Mouse (Mus musculus) spleen, embryonic (tissue): Measurements from ENCODE around the gene Vwa3a.

Experiments used
- CTCF ChIA-PET: fragments of 350-600 bp; sonication (Branson Sonifier 250); formaldehyde crosslinking; loops from one replicate; lab custom pipeline; 2022; lab: Charles Lee

Gene Vwa3a

DNA sequence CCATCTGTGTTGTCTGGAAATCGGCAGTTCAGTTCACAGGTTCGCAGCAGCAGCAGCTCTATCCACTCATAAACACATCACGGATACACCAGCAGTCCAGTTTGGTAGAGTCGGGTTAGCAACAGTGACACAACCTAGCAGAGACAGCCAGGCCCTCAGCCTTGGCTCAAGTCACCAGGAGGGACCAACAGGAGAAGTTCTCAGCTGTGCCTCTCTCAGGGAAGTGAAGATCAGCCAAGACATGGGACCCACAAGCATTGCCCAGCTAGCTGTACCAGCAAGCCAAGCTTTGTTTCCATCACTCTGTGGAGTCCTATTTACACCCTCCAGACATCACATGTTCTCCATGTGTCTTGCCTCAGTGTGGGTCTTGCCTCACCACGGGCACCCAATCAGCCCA lies 7.7 kb downstream of the Vwa3a start:
- CTCF ChIA-PET: no interaction called here

DNA sequence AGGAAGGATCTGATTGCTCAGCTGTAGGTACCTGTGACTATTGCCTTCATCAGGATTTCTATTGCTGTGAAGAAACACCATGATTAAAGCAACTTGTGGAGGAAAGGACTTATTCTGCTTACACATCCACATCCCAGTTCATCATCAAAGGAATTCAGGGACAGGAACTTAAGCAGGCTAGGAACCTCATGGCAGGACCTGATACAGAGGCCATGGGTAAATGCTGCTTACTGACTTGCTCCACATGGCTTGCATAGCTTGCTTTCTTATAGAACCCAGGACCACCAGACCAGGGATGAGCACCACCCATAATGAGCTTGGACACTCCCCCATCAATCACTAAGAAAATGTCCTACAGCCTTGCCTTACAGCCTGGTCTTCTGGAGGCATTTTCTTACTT lies 9.4 kb downstream of the Vwa3a start:
- CTCF ChIA-PET: no interaction called here

DNA sequence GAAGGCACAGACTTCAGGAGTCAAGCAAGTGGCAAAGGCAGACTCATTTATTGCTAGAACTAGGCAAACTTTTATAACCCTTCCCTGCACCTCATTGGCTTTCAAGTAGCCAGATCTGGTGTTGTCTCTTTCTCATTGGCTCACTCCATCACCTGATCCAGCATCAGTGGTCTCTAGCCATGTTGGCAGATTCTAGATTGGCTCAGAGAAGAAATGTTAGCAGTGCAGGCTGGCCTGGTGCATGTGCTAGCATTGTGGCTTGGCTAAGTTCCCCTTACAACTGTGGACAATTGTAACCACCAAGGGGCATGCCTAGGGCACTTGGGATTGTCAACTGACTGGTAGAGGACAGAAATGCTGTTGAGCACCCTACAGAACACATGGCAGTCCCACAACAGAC lies 12.2 kb downstream of the Vwa3a start:
- CTCF ChIA-PET: no interaction called here

DNA sequence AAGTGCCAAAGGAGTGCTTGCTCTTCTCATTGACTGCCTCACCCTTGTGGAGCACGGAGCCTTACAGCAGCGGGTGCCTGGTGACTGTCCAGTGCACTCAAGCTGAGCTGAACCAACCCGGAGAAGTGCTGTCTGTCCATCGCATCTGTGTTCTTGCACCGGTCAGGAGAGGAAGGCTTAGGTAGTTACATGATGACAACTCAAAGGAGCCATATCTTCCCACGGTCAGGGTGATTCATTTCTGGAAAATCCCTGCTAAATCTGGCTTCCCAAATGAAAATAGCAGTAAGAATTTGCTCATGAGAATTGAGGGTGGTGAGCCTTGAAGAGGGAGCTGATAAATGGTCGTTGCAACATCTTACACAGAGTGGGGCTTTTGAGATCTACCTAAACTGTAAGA lies 12.8 kb downstream of the Vwa3a start:
- CTCF ChIA-PET: no interaction called here

DNA sequence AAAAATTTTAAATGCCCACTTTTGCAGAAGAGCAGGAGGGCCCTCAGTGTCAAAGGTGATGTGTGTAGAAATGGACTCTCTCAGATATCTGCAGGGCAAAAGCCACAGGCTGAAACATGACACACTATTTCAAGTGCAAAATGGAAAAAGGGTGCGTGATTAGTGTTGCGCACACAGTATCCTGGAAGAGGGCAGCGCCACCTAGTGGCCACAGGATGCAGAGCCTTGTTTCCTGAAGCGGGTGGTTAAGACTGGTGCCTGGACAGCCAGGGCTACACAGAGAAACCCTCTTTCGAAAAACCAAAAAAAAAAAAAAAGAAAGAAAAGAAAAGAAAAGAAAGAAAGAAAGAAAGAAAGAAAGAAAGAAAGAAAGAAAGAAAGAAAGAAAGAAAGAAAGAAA lies 15.6 kb downstream of the Vwa3a start:
- CTCF ChIA-PET: no interaction called here

DNA sequence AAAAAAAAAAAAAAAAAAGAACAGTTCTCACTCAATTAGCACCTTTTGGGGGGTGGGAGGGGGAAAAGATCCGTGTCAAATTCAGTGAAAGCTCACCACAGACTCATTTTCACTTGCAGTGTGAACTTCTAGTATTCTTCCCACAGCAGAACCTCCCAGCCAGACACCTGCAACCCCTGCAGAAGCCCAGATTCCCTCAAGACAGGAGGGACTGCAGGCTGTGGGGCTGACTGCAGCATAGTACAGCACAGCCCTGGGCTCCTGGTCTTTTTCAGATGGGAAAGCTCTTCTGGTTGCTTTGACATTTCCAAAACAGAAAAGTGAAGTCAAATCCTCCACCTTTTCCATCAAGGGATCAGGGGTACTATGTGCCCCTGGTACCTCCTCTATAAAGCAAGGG lies 28.3 kb downstream of the Vwa3a start:
- CTCF ChIA-PET: no interaction called here

DNA sequence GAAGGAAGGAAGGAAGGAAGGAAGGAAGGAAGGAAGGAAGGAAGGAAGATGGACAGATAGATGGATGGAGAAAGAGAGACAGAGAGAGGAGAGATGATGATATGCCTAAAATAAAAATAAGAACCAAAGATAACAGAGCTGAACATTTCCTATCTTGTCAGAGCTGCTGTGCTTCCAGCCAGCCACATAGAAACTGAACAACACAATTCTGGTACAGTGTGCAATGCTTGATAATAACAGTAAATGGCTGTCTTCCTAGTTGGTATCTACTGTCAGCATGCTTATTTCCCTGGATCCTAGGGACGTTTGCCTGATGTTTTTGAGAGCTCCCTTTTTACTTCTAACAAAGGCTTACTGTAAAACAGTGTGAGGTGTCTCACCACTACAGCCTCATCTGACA lies 32.3 kb downstream of the Vwa3a start:
- CTCF ChIA-PET: no interaction called here

DNA sequence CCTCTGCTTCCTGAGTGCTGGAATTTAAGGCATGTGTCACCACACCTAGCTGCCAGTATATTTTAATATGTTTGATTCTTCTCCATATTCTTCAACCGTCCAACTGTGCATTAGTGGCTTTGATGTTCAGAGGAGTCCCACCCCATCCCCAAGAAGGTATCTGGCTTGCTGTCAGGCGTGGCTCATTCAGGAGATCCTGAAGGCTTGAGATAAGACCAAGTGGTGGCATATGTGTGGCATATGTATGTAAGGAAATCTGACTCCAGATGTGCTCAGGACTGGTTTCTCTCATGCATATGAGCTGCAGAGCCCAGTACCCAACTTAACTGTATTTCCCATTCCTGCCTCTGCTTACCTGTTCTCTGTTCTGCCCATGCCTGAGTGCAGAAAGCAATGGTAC lies 38.9 kb downstream of the Vwa3a start:
- CTCF ChIA-PET: no interaction called here

DNA sequence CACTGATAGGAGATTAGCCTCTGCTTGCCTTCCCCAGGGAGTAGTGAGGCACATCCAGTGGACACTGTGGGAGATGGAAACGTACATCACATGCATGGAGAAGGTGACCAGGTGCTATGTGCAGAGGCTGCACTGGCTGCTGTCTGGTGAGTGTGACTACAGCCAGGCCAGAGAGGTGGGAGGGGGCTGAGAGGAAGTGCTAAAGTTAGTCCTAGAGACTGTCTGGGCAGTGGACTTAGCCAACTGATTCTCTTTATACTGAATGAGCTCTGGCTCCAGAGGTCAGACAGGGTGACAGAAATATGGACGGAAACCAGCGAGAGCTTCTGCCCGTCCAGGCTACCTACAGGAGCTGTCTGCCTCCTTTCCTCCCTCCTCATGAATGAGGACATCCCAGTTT lies 56.4 kb downstream of the Vwa3a start:
- CTCF ChIA-PET: no interaction called here

DNA sequence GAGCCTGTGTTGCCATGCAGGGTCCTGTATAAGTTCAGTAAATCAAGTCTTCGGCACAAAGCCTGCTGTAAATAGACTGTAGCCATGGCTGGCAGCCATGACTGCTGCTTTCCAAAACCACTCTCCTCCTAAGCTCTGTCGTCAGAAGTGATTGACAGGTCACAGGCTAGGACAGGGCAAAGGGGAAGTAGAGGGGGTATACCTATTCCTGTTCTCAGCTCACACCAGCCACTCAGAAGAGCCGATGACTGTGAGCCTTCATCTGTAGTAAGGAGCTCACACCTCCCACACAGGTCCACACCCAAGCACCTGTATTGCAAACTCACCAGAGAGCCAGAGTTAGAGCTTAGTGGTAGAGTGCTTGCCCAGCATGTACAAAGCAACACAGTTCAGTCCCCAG lies 57.3 kb downstream of the Vwa3a start:
- CTCF ChIA-PET: no interaction called here

DNA sequence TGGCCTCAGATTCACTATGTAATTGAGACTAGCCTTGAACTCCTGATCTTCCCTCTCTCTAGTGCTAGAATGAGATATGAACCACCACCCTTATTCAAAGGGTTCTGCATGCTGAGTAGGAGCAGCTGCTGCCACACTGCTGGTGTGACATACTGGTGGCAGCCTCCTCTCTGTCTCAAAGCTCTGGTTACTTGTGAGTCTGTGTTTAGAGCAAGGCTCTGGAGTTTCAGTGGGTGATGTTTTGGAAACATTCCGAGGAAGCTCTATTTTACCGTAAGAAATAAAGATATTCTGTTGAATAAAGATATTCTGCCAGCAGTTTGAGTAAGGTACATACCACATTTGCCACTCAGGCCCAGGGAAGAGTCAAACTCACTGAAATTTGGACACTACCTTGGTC lies 64.2 kb downstream of the Vwa3a start:
- CTCF ChIA-PET: no interaction called here

DNA sequence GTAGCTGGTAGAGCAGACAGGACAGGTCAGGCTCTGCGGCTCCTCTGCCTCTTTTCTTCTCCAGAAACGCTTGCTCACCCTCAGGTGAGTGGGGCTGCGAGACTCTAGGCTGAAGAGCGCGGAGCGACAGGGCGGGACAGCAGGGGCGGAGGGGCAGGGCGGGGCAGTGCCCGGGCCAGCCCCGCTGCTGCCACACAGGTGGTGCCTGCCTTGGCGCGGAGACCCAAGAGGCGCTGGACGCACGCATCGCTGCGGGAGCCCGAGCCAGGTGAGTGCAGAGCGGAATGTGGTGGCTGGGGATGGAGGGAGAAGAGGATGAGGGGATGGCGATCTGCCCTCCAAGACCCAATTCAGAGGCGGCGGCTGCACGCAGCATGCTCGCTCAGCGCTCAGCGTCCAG lies 70.6 kb downstream of the Vwa3a start:
- CTCF ChIA-PET: no interaction called here

DNA sequence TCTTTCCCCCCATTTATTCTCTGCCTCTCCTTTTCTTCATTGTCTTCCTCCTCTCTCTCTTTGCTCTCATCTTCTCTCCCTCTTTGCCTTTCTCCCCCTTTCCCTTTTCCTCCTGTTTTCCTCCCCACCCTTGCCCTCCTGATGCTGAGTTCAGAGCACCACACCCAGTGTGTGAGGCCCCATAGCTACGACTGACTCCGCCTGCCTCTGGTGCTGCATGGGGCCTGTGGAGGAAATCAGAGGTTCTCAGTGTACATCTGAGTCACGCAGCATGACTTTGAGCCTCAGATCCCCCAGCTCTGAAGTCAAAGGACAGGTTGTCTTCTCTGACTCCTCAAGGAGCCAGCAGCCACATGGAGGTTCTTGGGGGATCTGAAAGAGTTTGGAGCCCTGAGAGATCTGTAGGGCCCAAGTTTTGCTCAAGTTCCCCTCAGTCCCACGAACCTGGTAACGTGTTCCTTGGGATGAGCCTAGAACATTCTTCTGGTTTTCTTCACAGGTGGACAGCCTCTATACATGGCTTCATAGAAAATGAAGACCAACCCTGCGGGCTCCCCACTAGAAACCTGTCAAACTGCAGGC lies 72.8 kb downstream of the Vwa3a start, which contains the start of gene Gm5737:
Gene Gm5737, plus strand, starts transcription at position 532 of the 582 bp plus-strand sequence.
- CTCF ChIA-PET: no interaction called here

DNA sequence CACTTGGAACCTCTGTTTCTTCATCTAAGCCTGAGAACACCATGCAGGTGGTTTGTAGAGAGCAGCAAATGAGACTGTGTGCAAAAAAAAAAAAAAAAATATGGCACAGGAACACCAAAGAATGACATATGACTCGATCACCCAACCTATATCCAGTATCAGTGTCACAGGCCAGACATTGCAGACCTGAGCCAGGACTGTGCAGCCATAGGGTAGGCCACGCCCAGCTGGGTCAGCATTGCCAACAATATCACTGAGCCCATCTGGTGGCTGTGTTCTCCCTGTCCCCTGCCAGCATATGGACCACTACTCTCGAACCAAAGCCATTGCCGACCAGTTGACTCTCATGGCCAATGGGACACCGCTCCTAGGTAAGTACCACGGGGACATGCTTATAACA lies 78.4 kb downstream of the Vwa3a start:
- CTCF ChIA-PET: no interaction called here

DNA sequence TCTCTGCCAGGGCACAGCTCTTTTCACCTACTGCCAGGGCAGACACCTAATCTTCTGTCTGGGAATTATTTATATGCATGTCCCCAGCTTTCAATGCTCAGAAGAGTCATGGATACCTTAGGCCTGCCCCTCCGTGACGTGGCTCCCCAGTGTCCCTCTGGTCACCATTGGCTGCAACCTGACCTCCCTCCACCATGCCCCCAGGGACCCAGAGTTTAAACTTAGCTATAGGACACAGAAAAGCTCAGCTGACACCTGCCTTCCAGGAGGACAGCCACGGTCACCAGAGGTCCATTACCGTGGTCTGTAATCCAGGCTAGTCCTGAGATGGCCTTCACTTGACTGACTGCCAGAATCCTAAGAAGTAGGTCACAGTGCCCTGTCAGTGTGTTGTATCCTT lies 80.3 kb downstream of the Vwa3a start:
- CTCF ChIA-PET: no interaction called here

DNA sequence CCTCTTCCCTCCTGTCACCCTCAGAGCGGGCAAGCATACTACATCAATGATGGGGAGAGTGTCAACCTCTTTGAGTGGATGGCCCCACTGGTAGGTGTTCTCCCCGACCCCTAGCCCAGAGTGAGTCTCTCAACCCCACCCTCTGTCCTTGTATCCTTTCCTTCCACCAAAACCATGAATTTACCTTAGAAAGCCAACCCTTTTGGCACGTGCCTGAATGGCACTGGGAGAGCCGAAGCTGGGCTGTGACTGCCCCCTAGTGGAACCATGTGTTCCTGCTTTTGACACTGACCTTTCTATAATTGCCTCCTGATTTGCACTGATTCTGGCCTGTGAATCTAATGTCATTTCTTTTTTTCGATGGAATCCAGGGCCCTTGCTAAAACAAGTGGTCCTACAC lies 84.1 kb downstream of the Vwa3a start:
- CTCF ChIA-PET: interaction anchor here (0.5 to 1.5 kb wide), 2 partner anchors 10 to 11 kb away, joined by 3 to 10 read pairs; no protein-coding TSS in a partner anchor

DNA sequence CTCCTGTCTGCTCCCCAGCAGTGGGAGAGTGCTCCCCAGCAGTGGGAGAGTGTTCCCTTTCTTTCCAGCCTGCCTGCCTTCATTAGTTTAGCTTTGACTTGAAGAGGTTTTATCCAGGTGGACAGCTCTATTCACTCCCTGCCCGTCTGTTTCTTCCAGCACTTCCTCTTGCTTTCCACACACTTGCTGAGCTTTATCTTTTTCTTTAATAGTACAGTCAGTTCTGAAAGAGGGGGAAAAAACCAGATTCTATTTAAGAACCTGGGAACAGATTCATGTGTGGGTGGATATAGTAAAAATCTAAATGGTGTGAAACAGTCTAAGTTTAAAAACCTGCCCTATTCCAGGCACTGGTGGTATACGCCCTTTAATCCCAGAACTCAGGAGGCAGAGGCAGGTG lies 86.0 kb downstream of the Vwa3a start:
- CTCF ChIA-PET: no interaction called here

DNA sequence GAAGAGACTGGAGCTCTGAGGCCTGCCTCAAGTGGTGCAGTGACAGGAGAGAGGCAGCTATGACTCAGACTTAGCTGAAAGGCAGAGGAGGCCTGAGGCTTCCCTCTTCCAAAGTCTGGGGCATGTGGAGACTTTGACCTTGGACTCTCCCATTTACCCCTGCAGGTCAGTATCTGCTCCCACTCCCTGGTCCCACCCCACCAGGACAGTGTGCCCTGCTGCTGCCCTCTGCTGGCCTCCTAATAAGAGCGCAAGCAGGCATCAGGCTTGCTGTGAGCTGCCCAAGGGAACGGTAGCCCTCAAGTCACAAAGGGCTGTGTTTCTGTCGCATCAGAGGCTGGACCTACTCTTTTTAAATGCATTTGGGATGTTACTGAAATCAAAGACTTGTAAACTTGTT lies 87.3 kb downstream of the Vwa3a start:
- CTCF ChIA-PET: no interaction called here

DNA sequence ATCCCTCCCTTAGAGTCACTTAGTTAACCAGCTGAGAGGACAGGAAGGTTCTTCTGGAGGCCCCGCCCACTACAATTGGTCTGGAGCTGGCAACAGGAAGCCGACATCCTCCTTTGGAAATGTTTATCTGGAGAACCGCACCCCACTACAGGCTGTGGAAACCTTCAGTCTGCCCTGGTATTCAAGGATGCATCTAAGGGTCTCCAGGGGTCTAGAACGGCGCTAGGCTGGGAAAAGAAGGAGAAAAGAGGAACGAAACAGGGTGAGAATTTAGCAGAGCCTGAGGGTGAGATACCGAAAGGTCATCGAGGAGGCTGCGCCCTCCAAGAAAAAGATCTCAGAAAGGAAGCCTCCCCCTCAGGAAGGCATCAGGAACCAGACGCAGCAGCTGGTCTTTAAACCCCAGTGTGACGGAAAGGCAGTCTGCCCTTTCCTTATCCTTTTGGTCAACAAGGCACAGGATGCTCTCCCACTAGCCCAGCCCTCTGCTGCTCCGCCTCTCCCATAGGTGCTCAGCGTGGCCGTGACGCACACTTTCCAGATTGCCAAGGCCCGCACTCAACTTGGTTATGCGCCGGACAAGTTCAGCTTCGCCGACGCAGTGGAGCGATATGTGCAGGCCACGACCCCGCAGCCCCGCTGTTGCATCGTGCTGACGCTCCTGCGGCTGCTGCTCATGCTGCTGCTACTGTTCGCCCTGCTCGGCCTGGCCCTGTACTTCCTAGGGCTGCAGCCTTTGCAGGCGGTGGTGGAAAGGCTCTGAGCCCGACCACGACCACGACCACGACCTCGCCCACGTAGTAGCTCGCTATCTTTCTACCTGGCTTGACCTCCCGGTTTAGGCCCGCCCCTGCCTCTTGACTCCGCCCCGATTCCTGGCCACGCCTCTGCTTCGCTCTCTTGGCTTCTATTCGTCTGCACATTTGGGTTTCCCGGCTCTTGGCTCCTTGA lies 91.6 kb downstream of the Vwa3a start:
- CTCF ChIA-PET: no interaction called here

DNA sequence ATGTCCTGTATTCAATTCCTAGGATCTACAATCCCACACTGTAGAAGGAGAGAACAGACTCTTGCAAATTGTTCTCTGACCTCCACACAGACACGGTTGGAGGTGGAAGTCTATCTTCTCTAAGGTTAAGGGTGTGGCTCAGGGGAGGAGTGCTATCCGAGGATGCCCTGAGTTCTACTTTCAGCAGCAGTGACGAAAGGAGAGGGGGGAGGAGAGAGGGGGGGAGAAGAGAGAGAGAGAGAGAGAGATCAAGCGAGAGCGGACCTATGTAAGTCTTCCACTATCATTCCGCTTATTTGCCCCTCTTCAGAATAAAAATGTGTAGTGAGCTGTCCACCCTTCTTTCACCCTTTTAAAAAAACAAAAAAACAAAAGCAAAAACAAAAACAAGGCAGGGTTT lies 95.3 kb downstream of the Vwa3a start:
- CTCF ChIA-PET: interaction anchor here (0.8 to 1.8 kb wide), 2 partner anchors 11 to 80 kb away, joined by 5 to 10 read pairs; no protein-coding TSS in a partner anchor

DNA sequence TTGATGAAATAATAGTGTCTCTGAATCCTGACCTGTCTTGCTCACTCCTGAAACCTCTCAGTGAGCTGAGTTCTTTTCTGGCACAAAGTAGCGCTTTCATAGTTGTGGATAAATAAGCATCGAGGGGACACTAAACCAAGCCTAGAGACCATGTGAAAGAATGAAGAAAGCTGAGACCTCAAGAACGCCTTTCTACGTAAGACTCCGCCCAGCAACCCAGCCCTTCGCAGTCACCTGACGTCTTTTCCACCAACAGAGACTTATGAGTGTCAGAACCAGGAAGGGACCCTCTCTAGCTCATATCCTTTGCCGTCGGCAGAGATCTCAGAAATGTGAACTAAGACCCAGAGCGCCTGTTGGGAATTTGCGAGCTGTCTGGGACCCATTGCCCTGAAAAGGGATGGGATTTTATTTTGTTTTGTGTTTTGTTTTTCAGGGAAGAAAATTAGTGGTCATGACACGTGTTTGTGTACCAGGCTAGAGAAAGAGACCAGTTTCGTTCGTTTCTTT lies 95.8 kb downstream of the Vwa3a start:
- CTCF ChIA-PET: interaction anchor here (0.6 to 1.8 kb wide), 6 partner anchors 12 to 285 kb away, joined by 3 to 11 read pairs (median 4); no protein-coding TSS in a partner anchor
